Mouse (Mus musculus): Measurements from ENCODE around the gene Gnao1.

Gene Gnao1

DNA sequence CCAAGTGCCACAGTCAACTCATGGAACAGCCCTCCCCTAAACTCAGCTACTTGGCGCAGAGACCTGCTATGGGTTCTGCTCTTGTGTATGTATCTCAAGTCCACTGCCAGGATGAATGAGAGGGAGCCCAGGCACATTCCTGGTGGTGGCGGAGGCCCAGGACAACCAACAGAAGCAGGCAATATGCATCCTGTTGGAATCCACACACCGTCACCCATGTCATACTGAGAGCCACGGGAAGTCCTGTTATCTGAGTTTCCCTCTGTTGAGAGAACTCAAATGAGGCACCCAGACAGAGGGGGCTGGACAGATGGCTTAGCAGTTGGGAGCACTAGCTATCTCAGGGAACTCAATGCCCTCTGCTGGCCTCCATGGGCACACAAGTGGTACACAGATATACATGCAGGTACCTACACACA lies 131.9 kb downstream of the Gnao1 start:
- DNase-seq (ENCODE audit: low read depth, low spot score) = no peak

DNA sequence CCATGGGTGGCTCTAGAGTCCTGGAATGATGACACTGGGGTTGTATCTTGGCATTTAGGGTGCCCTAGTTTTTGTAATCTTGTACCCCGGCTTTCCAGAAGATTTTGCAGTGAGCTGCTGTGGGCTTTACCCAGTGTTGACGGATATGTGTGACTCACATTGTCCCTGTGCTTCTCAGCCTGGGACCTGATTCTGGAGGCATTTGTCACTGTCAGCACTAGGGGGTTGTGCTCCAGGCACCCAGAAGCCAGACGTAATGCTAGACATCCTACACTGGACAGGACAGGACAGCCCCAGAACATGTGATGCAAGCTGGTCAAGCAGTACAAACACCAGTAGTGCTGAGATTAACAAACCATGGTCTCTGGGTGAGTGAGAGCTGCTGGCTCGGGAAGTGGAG lies 136.0 kb downstream of the Gnao1 start:
- no peak for DNase-seq (ENCODE audit: low read depth, low spot score)

DNA sequence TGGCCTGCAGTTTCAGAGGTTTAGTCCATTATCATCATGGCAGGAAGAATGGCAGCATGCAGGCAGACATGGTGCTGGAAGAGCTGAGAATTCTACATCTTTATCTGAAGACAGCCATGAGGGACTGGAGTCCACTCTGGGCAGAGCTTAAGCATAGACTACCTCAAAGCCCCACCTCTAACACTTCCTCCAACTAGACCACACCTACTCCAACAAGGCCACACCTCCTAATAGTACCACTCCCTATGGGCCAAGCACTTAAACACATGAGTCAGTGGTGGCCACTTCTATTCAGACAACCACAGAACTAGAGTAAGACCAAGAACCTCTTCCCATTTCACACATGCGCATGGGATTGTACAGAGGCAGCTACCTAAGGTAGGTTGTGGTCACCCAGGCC lies 136.6 kb downstream of the Gnao1 start:
- no peak for DNase-seq (ENCODE audit: low read depth, low spot score)

DNA sequence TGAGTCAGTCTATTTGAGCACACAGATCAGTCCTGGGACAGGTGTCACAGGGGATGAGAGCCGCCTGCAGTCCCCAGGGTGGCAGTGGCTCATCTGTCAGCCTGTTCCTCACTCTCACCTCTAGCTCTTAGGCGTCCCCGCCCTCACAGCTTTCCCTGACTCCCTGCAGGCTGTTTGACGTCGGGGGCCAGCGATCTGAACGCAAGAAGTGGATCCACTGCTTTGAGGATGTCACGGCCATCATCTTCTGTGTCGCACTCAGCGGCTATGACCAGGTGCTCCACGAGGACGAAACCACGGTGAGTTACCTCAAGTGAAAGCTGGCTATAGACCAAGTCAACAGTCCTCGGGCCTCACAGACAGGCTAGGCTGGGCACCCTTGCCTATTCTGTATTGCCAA lies 140.4 kb downstream of the Gnao1 start:
- DNase-seq (ENCODE audit: low read depth, low spot score) = no peak

DNA sequence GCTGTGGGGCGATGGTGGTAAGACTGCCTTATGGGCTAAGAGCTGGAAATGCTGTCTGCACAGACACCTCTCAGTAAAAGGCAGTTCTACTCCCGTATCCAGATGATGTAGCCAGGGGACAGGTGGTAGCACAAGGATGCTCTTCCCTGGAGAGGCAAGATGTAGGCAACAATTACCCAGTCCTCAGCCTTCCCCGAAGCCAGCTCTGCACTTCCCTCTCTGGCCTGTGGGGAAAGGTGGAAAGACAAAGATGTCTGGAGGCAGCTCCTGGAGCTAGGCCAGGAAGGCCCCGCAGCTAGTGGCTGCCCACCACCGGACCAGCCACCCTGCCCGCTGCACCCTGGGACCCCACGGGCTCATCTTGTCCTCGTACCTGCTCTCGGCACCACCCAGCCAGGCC lies 142.7 kb downstream of the Gnao1 start:
- DNase-seq (ENCODE audit: low read depth, low spot score) = no peak

DNA sequence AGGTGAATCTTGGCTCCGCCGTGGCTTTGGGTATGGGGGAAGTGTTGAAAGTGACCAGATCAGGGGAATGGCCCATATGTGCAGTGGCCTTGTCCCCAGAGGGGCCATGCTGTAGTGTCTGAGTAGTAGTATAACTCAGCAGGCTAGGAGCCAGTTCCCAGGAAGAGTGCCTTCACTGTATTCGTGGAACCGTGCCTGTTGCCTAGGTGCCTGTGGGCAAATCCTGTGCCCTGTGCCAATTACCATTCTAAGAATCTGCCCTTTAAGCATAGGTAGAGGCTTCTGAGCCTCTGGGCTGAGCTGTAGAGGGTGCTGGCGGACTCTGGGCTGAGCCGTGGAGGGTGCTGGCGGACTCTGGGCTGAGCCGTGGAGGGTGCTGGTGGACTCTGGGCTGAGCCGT lies 148.6 kb downstream of the Gnao1 start:
- DNase-seq (ENCODE audit: low read depth, low spot score) = peak; percentile 33

DNA sequence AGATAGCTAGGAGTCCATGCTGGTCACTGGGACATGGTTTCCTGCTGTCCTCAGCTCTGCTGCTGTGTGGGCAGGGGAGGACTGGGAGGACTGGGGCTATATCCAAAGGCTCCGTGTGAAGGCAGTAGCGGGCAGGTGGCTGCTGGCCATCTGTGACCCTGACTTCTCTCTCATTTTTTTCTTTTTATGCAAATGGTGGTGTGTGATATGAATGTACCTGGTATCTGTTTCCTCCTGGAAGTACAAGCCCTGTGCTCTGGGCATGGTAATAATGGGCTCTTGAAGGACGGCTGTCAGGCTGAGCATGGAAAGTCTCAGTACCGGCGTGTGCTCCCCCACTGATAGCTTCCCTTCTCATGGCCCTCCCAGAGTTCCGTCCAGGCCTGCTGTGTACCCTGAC lies 151.1 kb downstream of the Gnao1 start:
- DNase-seq (ENCODE audit: low read depth, low spot score) = no peak

DNA sequence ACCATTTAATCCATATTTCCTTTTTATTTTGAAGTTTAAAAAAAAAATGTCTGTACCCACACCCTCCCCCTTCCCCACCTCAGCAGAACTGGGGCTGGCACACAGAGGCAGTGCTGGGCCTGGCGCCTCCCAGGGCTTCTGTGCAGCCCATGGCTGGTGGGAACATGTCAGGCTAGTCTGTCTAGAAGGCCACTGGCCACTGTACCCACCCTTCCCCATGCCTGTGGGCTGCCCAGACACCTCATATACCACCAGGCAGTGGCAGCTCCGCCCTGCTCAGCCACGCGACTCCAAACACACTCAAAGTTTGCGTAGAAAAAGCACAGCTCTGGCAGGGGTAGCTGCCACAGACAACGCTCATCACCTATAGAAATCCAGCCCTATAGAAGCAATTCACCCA lies 158.5 kb downstream of the Gnao1 start:
- no peak for DNase-seq (ENCODE audit: low read depth, low spot score)

DNA sequence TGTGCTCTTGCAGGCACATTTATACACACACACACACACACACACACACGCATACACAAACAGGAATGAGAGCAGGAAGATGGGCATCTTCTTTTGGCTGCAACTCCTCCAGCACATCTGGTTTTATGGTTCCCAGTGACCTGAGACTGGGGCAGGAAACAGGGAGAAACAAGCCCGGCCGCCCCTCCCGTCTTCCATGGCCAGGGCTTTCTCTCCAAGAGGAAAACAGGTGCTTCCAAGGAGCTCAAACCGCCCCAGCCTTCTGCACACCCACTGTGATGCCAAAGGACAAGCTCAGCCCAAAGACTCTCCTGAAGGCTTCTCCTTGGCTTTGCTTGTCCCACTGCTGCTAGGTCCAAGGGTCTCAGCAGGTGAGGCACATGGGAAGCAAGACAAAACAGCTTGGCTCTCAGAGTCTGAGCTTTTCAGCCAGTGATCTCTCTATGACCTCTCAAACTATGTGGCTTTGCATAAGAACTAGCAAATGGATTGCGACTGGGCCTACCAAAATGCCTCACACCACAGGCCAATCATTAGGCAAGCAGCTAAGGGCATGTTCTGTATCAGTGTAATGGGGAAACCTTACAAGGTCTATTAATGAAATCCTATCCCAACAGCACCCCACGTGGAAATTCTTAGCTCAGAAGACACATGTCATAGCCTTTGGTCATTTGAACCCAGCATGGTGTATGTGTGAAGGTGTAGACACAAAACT lies 160.0 kb downstream of the Gnao1 start:
- no peak for DNase-seq (ENCODE audit: low read depth, low spot score)

DNA sequence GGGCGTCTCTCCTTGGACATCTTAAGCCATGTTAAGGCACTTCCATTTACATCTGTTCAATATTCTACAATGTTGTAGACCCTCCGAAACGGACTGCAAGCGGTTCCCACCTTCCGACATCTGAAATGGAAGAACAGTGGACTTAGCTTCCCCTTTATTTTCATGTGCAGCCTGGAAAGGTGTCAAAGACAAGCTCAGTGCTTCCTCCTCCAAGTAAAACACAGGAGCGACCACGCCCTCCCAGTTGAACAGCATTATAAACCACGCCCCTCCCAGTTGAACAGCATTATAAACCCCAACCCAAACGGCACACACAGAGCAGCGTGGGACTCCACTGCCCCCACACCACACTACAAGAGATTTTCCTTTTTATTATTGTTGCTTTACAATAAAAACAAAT lies 161.7 kb downstream of the Gnao1 start:
- DNase-seq (ENCODE audit: low read depth, low spot score) = no peak

DNA sequence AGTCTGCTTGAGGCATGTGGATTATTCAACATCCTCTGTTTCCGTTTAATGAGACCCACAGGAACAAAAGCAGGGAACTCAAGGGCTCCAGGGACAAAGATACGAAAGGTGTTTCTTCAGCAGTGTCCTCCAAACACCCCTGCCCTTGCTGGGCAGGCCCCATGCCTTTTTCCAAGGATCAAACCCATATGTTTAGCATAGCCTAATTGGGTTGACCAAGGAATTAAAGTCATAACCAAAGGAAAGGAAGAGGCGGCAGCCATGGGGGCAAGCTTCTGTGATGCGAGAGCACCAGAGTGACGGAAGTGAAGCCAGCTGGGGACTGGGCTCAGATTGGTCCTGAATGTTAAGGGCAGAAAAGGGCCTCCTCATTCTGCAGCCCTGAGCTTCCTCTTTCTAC lies 162.4 kb downstream of the Gnao1 start:
- DNase-seq (ENCODE audit: low read depth, low spot score) = no peak

DNA sequence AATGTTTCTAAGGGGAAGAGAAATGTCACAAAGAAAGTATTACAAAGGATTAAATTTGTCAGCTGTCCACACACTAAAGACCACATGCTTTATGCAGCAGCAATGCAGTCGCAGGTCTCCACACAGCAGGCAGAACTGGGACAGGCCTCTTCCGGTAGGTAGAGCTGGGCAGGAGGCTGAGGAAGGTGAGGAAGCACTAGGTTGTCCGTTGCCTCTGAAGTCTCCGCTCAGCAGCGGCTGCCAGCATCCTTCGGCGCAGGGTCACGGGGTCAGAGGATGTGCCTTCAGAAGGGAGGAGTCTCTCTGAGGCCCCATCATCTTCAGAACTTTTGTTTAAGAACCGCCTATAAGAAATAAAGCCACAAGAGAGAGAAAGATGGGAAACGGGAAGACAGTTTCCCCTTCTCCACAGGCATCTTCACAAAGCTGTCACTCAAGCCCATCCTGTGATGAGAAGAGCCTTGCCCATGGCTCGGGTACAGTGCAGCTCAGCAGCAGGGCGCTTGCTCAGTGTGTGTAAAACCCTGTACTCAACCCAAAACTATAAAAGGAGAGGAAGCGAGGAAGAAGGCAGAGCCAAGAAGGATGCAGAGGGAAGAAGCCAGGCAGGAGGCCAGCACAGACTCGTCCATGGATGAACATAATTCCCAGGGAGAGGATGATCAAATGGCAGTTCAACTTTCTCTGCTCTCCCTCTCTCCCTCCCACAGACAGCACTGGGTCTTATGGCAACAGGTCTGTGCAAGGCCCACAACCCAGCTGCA lies 163.4 kb downstream of the Gnao1 start:
- DNase-seq (ENCODE audit: low read depth, low spot score) = no peak

DNA sequence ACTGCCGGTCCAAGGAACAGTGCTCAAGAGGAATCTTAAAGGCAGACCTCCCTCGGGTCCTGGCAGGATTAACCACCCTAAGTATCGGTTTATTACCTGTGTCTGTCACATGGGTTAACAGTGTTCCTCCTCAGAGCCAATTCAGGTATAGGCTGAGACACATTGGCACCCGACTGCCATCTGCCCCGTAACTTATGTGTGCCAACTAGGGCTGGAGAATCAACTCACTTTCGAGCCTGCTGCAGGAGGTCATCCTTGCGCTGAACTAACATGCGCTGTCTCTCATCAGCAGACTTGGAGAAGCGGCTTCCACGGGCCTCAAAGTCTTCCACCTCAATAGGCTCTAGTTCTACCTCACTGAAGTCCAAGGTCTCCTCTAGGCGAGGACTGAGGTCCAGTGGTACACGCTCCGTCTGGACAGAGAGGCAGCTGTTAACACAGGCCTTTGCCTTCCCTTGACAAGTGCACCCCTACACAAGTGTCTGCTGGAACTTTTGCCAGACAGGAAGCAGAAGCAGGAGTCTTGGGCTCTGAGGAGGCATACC lies 164.1 kb downstream of the Gnao1 start:
- no peak for DNase-seq (ENCODE audit: low read depth, low spot score)

DNA sequence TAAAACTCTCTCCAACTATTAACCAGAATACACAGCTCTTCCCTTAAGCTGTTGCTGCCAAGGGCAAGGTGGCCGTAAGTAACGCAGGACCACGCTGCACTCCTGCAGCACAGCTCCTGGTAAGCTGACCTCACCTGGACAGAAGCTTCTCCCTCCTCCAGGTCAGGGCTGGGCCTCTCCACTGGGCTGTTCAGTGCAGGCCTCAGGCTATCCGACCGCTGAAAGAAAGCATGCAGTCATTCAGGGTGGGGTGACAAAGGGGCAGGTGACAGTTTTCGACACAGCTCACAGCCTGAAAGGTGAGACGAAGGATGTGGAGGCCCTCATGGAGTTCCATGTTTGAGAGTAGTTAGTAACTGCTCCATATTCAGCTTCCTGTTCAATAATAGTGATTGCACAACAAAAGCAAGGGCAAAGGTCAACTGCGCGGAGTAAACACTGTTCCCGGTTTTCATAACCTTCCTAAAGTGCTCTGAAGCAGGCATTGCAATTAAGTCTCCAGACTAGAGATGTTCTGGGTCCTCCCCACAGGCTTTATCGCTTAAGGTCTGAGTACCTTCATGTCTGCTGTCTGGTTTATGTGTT lies 164.9 kb downstream of the Gnao1 start:
- no peak for DNase-seq (ENCODE audit: low read depth, low spot score)

DNA sequence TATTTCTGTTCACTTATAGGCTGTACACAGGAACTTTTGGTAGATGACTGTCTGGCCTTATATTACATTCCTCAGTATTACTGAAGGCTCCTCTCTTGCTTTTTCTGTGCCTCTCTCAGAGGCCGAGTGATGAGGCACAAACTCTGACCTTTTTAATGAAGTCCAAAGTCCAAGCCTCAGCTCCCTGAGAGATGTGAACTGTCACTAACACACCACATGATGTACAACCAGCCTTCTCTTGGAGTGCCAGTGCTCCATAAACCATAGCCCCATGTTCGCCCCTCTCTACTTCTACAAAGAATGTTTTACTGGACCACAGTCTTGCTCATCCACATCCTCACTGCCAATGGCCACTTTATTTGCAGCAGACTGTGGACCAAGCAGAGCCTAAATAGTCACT lies 165.6 kb downstream of the Gnao1 start:
- no peak for DNase-seq (ENCODE audit: low read depth, low spot score)

DNA sequence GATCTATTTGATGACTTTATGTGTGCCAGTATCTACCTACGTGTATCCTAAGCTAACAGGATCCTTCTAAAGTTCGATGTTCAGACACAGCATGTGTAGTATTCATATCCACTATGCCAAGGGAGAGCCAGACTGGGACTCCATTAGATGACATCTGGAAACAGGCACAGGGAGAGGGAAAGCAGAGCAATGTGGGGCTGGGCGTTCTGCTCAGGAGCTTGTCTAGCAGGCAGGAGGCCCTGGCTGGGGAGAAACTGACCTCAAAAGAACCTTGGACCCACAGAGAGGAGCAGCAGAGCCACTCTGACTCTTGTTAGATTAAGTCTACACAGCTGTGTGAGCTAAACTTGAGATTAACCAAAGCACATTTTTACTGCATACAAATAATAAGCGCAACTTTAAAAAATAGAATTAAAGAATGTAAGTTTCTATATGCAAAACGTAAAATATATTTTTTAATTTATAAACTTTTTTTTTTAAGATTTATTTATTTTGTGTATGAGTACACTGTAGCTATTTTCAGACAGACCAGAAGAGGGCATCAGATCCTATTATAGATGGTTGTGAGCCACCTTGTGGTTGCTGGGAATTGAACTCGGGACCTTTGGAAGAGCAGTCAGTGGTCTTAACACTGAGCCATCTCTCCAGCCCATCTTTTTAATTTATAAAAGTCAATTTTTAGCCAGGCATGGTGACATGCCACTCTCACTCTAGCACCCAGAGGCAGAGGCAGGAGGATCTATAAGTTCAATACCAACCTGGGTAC lies 166.9 kb downstream of the Gnao1 start:
- no peak for DNase-seq (ENCODE audit: low read depth, low spot score)

DNA sequence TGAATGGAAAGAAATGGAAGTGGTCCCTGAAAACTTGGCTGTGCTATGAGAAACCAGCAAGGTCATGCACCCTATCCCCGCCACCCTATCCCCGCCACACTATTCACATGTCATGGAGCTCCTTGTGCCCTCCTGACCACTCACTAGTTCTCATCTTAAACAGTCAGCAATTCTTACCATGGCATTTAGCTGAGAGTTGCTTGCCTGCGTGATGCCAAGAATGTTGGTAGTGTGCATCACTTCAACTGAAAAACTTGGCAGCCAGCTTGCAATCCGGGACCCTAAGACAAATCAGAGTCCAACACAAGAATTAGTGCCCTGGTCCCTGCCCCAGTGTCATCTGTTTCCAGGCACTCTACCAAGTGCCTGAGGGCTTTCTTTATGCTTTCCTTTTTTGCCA lies 170.4 kb downstream of the Gnao1 start:
- DNase-seq (ENCODE audit: low read depth, low spot score) = no peak

DNA sequence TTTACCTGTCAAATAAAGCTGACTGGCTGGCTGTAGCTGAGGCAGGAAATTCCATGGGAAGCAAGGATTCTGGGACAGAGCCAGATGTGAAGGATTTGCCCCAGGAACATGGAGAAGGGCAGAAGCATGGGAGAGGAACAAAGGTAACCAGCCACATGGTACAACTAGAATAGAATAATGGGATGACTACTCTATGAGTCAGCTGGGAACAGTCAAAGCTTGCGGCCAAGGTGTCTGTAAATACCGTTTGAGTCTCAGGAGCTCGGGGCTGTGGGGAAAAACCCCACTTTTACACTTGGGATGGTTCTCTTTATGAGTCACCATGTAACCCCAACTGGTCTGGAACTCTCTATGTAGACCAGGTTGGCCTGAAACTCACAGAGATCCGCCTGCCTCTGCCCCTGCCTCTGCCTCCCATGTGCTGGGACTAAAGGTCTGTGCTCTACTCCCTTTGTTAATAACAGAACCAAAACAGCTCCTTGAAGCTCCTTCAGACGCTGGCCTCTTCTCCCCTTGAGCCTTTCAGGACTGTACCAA lies 172.0 kb downstream of the Gnao1 start:
- no peak for DNase-seq (ENCODE audit: low read depth, low spot score)

DNA sequence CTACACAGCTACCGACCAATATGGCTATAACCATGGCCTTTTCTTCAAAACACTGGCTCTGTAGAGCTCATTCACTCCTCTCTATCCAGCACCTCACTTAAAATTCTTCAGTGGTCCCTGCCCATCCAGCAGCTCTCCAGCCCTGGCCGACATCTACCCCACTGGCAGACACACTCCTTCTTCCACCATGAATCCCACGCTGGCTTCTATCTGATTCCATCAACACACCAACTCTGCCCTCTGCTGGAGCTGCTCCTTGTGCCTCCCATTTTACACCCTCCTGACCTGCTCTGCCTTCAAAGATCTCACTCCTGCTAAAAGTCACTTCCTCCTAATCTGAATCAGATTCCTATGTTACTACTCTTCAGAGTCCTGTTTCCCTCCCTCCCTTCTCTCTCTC lies 174.1 kb downstream of the Gnao1 start:
- DNase-seq (ENCODE audit: low read depth, low spot score) = no peak

DNA sequence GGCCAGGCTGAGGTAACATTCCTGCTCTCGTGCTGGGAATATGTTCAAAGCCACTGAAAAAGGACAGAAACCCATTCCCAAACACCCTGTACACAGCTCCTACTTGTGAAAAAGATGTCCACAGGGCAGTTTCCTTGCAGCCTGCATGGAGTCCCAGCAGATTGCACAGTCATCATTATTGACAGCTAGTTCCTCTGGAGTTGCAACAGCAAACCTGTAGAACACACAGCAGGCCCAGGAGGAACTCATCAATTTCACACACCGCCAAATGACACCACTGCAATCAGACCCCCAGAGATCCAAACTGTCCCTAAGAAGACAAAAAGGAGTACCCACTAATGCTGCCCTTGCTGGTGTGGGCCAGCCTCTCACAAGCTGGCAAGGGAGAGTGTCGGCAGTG lies 175.0 kb downstream of the Gnao1 start:
- DNase-seq (ENCODE audit: low read depth, low spot score) = no peak

DNA sequence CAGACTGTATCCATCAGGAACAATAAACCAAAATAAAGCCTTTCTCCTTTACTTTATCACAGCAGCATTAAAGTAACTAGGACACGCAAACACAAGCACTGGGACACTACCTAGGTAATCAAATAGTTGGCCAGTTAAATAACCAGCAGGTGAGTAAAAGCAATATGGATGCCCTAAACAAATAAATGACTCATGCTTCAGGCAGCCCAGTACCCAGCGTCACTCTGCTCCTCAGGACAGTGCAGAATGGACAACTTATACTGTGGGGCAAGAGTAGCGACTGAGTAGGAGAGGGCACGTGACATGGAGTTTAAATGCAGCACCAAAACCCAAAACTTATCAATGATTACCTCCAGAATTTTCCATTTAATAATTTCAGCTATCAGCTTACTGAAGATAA lies 180.0 kb downstream of the Gnao1 start:
- no peak for DNase-seq (ENCODE audit: low read depth, low spot score)

DNA sequence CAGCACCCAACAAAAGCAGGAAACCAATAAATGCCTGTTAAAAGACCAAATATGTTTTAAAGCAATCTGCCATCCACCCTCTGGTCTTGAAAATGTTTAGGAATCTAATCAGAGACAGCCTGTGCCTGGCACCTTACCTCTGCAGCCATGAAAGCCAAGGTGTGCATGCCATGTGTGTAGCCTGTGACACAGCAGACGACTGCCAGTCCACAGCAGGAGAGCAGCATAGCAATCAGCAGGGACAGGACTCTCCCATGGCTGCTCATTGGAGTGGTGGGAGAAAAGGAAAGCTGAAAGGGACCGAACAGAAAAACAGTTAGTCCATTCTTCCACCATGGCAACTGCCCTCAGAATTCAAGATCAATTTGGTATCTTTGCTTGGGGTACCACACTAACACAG lies 189.2 kb downstream of the Gnao1 start:
- DNase-seq (ENCODE audit: low read depth, low spot score) = no peak
